Mouse (Mus musculus) cerebellum, adult 18-20 months (tissue): ENCODE data around the gene Prkd2.

Experiments
- DNase-seq, 2 experiments: peaks; one replicate each; pipeline ENCODE4 v3.0.0; 2021

The Prkd2 gene

DNA sequence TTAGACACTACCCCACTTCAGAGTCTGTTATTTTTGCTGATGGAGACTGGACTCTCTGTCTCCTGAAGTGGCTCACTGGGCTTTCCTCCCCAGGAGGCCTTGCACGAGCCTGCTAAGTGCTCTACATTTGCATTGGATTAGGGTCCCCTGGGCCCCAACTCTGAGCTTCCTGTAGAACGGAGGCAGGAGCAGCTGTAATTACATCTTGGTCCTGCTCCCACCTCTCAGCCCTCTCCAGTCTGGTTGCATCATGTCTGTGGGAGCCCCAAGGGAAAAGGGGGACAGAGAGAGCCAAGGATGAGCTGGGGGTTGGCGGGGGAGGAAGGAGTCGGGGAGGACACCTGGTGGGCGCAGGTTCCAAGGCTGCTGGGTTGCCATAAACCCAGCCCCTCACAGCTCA, 57.8 kb downstream of the Prkd2 start:
- DNase-seq = no peak

DNA sequence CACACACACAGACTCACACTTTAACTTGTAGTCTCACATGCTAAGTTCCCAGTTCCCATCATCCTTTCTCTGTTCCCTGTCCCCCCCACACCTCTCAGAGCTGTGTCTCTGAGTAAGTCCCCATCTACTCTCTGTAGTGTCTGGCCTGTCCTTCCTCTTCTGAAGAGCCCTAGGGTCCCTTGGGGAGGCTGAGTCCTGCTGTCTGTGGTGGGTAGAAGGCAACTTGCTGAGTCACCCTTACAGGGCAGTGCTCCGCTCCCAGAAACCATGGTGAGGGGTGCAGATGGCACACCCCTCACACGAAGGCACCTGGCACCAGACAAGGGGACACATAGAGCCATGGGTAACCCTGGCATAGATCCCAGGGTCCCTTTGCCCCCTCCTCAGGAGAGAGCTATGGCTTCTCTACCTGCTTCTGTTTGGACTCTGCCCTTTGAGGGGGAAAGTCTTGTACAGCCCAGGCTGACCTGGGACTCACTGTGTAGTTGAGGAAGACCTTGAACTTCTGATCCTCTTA, 60.8 kb downstream of the Prkd2 start:
- no peak for DNase-seq

DNA sequence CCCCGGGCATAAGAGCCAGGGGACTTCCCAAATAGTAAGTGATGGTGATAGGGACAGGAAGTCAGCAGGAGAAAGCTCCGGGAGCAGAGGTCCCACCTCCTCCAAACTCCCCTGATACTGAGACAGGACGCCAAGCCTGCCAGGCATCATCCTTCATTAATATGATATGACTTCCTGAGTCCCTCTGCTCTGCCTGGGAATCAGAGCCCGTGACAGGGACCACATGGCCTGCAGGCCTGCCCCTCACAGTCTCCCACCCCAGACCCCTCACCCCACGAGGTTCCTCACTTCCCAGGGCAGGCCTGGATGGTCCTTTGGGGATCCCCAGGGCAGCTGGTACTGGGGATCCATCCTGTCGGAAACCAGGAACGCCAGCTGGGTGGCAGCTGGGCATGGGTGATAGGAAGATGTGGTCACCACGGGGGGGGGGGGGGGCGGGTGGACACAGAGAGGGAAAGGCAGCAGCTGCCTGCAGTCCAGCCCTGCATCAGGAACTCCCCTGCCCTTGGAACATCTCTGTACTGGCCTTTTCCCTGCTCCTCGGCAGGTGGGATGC, 61.5 kb downstream of the Prkd2 start:
- DNase-seq = no peak

DNA sequence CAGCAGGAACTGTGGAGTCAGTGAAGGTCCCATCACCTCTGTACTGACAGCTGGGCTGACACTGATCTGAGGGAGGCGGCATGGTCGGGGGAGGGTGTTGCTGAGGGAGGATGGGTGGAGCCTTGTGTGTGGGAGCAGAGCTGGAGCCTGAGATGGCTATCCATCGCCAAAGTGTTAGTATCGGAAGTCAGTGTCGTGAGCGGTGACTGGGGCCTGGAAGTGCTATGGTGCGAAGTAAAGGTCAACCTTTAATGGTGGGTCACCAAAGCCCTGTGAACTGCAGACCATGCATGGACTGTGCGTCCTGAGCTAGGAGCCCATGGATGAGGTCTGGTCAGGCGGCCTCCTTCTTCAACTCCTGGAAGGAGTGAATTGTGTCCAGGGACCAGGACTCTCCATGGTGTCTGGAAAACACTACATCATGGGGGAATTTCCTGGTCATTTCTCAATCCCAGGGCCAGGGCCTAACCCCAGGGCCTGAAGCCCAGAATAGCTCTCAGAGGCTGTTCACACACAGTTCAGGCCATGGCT, 62.9 kb downstream of the Prkd2 start:
- no peak for DNase-seq

DNA sequence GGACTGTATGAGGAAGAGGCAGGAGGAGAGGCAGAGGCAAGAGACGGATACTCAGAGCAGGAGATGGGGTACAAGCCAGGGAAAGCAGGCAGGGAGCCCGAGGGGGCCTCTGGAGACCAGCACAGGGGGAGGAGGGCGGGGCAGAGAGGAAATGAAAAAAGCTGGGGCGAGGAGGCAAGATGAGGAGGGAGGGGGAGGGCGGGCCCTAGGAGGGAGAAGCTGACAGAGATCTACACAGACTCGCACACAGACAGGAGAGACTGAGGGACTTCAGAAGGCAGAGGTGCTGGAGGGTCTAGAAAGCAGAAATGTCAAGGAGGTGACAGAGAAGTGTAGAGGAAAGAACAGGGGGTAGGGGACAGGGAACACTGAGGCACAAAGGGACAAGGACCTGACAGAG, 63.6 kb downstream of the Prkd2 start, which contains the start of gene Ptgir:
Gene Ptgir, plus strand, starts transcription at position 210 of the 400 bp plus-strand sequence.
- no peak for DNase-seq

DNA sequence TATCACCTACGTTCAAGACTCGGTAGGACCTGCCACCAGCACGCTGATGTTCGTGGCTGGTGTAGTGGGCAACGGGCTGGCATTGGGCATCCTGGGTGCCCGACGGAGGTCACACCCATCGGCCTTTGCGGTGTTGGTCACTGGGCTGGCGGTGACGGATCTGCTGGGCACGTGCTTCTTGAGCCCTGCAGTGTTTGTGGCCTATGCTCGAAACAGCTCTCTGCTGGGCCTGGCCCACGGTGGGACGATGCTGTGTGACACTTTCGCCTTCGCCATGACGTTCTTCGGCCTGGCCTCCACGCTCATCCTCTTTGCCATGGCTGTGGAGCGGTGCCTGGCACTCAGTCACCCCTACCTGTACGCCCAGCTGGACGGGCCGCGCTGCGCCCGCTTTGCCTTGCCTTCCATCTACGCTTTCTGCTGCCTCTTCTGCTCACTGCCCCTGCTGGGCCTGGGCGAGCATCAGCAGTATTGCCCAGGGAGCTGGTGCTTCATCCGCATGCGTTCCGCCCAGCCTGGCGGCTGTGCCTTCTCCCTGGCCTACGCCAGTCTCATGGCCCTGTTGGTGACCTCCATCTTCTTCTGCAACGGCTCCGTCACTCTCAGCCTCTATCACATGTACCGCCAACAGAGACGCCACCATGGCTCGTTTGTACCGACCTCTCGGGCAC, 64.3 kb downstream of the Prkd2 start:
- DNase-seq = no peak

DNA sequence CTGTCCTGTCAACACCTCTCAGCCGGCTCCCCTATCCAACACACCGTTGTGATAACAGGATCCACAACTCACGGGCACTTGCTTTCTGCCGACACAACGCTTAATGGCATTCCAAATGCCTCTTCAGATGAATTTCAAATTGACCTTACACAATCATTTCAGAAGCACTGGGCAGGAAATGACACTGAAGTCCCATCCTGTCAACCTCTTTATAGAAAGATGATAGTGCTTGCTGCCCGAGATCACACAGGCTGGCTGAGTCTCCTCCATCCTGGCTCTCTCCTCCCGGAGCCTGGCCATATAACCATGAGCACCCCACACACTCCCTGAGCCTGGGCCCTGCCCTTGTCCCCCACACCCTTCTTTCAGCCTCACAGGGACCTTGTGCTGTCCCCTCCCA, 65.1 kb downstream of the Prkd2 start:
- no peak for DNase-seq

DNA sequence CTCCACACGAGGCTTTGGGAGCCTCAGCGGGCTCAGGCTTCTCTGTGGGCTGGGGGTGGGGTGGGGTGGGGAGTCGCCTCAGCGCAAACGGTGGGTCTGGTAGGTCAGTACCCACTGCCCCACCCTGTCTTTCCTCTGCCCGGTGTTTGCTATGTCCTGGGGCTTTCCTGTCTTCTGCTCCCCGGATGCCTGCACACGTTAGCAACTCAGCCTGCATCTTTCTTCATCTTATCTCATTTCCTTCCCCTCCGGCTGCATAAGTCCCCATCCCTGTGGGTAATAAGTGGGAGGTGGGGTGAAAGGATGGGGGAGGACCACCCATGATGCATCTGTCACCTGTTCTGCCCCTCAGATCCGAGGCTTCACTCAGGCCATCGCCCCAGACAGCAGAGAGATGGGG, 65.7 kb downstream of the Prkd2 start:
- no peak for DNase-seq

DNA sequence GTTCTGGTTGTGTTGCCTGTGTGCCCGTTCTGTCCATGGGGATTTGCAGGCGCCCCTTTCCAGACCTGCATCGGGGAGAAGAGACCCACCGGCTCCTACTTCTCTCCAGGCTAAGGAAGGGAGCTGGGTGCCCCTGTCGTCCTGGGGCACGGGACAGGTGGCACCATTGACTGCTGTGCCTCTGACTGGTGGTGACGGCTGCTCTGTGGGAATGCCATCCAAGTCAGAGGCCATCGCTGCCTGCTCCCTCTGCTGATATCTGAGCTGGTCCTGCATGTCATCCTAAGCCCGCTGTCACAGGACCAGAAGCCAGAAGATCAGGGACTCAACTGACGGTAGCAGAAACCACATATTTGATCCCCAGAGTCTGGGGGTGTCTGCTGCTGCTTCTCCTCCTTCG, 66.2 kb downstream of the Prkd2 start:
- DNase-seq = no peak

DNA sequence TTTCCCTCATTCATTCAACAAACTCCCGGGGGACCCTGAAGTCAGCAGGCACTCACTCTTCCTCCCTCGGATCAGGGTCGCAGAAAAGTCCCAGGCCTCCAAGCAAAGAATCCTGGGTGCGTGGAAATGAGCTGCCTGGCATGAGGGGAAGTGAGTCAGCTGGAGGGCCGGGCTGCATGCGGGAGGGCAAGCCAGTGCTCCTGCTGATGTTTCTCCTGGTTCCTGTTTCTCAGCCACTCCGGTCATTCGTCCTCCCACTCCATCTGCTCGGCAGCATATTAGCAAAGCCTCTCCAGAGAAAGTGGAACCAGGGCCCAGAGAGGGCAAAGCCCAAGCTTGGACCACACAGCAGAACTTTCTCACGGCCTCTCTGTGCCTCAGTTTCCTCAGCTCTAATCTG, 67.2 kb downstream of the Prkd2 start:
- DNase-seq = no peak

DNA sequence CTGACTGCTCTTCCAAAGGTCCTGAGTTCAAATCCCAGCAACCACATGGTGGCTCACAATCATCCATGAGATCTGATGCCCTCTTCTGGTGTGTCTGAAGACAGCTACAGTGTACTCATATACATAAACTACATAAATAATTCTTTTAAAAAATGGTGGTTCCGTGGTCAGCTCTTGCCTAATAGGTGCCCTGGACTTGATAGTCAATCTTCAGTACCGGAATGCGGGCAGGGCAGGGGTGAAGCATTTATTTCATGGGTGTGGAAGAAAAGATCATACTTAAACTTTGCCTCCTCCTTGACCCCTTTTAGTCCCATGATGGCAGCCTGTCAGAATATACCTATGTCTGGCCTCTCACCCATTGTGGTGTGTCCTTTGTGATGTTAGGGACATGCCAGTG, 69.2 kb downstream of the Prkd2 start:
- DNase-seq = no peak

DNA sequence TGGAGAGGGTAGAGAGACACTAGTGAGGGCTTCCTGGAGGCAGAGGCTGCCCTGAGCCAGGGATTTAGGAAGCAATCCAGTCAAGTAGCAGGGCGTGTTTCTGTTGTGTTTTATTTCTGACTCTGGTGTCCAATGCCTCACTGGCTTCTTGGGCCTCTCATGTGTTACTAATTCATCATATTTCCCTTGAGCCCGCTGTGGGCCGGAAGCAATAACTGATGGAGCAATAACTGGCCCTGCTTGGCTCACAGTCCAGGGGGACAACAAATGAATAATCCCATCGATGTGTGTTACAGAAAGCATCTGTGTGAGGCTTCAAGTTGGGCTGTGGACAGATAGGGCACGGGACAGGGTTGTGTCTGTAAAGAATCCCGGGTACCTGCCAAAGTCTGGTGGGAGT, 69.7 kb downstream of the Prkd2 start:
- DNase-seq = no peak

DNA sequence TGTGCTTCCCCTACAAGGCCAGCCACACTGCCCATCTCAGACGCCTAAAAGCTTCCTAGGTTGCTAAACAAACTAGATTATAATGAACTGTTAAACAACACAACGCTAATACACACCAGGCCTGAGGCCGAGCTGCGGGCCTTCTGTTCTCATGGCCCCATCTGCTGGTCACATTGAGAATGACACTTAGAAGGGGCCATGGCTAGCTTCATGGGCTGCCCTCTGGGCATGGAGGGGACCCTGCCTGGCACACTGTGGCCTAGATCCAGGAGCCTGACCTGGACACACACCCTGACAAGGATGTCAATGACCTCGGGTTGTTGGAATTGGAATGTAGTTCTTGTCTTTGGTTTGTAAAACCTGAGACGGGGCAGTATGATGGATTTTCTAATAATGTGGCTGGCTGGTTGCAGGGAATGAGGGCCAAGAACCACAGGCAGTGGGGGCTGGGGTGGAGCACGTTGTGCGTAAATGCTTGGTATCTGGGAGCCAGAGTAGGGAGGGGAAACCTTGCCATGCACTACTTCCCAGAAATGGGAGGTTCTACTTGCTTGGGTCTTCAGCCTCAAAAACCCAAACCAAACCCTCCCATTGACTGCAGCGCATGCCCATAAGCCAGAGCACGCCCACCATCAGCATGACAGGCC, 71.2 kb downstream of the Prkd2 start:
- DNase-seq = peak; percentile 78 to 82

DNA sequence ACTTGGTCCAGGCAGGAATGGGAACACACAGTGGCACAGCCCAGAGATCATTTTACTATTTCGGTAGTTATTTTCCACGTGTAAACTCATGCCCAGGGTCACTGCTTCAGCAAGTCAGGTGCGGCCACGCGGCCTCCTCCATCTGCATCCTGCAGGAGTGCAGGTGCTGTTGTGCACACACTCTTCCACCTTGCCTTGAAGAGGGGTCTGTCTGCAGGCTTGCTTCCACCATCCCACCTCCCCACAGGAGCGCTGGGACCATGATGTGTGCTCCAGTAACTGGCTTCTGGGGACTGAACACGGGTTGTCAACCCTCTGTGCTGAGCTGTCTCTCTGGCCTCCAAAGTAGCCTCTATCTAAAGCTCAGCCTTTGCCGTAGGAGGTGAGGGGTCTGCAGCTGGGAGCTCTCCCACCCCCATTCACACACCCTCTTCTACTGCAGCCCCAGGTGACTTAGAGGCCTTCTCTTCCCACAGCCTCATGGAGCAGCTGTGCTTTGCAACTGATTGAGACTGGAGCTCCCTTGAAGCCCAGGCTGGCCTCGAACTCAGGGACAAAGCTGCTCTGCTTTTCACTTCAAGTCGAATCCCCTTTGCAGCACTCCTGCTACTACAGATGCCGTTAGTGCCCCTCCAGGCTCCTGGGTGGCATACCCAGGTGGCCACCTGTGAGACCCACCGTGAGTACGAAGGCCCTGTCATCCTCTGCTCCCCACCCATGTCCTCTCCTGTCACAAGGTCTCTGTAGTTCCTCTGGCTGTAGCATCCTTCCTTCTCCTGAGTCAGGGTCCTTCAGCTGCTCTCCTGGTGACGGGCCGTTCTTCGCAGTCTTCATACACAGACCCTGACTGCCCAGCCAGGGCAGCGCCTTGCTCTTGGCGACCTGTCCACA, 72.0 kb downstream of the Prkd2 start:
- DNase-seq = no peak

DNA sequence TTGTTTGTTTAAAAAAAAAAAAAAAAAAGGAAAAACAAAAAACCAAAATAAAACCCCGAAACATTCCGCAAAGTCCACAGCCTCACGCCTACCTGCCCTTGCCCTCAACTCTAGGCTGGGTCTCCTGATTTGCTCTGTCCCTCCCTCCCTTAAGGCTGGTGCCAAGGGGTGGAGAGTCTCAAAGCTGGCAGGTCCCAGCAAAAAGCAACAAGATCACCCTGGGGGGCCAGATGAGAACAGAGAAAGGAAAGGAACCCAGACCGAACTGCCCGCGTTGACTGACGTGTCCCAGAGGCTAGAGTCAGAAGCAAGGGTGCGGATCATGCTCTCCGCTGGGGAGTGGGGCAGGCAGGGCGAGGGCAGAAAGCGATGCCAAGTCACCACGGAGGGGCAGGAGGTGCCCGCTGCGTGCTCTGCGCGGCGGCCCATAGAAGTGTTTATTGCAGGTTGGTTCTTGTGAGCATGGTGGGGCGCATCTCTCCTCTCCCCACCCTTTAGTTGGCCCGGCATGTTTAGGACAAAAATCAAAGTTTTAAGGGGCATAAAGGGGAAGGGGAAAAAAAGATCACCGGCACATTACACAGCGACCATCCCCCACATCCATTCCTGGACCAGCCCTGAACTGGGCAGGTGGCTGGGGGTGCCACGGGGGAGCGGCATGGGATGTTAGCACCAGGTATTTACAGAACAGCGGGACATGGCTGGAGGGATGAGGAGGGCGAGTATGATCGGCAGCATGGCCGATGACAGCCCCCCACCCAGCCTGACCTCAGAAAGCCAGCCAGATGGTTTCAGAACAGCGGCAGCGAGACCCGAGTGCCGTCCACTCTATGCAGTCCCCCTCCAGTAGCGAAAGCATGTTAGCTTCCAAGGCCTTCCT, 73.0 kb downstream of the Prkd2 start:
- DNase-seq = peak in 1 of 2 experiments; percentile 44

DNA sequence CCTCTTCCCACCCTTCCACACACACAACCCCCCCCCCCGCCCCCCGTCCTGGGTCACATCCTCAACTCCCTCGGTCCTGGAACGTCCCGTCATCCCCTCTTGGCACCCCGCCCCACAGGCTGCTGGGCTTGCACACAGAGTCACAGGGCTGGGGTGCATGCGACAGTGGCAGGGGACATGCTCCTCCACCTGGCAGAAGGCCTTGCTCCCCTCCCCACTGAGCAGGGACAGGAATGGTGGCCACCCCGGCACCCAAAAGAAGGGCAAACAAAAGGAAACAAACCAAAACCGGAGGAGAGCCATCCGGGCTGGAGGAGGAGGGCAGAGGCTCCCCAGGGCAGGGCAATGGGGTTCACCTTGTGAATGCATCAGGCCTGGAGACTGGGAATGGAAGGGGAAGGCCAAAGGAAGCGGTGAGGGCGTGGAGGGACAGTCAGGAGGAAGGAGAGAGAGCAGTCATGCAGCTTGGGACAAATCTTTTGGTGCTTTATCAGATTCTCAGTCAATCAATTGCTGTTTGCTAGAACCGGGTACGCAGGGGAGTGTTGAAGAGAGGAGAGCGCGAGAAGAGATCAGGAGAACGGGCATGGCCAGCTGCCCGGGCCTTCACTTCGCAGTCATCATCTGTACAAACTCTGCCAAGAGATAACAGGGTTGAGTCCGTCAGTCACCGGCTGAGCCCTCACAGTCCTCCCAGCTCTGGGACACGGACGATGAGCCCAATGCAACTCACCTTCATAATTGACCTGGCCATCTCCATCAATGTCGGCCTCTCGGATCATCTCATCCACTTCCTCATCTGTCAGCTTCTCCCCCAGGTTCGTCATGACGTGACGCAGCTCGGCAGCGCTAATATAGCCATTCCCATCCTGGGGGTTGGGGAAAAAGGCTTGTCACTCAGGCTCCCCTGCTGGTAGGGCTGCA, 73.9 kb downstream of the Prkd2 start:
- peak in 1 of 2 experiments; percentile 55 for DNase-seq

DNA sequence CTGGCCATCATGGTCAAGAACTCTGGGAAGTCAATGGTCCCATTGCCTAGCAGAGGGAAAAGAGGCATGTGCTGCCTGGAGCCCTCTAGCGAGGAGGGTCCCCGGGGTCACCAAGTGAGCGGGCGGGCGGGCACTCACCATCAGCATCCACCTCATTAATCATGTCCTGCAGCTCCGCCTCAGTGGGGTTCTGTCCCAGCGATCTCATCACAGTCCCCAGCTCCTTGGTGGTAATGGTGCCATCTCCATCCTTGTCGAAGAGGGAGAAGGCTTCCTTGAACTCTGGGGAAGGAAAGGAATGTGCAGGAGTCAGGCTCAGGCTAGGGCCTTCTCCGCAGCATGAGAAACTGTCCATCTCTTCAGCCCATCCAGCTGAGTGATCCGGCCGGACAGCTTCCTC, 74.7 kb downstream of the Prkd2 start:
- DNase-seq = no peak

DNA sequence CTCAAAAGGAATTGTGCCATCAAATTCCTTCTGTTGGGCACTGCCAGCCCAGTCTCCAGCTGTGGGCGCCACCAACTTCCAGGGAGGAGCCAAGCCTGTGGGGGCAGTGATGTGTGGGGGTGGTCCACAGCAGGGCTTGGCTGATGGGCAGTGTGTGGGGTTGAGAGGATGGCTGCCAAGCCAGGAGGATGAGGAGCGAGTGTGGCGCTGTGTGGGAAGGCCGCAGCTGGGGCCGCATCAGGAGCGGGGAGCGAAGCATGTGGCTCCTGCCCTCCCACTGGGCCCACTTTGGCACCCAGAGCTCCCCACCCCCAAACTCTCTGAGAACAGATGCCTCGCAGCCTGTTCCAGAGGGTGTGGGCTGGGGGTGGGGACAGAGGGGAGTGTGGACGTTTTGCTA, 75.3 kb downstream of the Prkd2 start:
- peak in 1 of 2 experiments; percentile 44 for DNase-seq

DNA sequence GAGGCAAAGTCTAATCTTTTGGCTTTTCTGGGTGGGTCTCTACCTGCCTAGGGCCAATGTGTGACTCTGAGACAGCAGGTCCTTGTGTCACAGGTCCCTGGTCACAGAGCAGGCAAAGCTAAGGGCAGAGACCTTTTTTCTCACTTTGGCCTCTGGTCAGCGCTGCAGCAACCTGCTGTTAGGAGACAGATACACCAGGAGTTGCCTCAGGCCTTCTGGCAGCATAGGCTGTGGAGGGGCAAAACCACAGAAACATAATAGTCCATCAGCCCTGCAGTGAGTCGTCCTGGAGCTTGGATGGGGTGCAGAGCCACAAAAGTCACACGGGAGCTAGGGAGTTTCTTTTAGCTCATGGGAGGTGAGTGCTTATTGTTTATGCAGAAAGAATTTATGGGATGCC, 76.0 kb downstream of the Prkd2 start:
- no peak for DNase-seq

DNA sequence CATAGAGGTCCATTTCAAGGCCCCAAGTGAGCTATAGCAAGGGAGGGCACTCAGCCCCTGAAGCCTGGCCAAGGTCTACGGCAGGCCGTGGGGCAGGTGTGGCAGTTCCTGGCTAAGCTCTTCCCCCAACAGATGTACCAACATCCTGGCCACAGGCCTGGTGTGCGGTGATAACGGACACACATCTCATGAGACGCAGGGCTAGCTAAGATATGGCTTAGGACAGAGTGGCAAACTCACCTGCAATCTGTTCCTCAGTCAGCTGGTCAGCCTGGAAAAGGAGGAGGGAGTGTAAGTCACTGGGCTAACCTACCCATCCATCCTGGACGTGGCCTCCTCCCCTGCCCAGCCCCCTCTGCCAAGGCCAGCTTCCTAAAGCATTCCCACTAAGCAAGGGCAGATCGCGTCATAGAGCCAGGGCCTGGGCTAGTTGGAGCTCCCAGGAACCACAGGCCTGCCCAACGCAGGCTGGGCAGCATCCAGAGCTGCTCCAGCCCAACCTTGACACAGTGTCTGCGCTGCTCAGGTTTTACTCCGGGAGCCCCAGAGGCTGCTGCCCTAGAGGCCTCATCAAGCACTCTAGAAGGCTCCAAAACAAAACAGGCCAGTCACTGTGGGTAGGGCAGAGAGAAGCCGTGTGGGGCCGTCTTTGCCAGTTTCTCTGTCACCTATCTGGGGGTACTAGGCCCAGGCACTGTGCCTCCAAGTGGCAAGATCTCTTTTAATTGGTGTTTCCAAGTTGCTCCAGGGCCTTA, 76.9 kb downstream of the Prkd2 start:
- DNase-seq = peak; percentile 48 to 52
